Mouse (Mus musculus): ENCODE data around the gene Setd7. TPM values are rescaled to one million over a fixed set of nuclear protein-coding genes. Genes with fewer than 3 reads are reported as not detected.

Gene Setd7
- total RNA-seq, 2 experiments from 2014 or later = 50.8 to 53.3 TPM

DNA sequence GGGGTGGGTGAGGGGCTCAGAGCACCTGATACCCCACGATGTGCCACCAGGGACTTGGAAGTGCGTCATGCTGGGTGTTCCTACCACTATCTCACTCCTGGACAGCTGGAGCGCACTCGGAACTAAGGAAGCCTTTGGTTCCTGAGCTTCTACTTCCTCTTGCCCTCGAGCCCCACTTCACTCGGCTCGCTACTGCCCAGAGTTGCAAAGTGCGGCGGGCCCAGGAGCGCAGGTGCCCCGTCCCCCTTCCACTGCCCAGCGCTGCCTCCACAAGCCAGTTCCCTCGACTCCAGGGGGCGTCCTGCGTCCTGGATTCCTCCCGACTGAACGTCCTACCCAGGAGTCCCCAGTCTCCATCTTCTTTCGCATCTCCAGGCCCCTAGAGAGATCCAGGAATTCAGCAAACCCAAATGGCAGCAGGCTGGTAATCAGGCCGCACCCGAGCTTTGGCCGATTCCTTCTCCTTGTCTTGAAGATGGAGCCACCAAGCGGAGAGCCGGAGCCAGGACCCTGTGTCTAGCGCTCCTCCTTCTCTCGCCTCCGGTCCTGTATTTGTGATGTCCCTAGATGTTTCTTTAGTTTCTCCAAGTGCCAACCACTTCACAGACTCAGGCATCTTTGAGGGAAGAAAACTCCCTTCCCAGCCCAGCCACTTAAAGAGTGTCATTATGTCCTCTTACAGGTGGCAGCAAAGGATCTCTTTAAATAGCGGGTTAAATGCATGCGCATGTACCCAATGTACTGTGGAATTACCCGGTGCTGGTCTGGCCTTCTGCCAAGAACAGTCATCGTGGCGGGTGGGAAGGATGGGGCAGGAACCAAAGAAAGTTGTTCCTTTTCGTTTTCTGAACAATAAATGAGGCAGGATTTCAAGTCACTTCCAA lies 672 bp upstream of the Setd7 start:
- DNase-seq (ENCODE audit: extremely low spot score in 1 of 2, low spot score in 2 of 2) = peak; percentile 42 to 74
- intact Hi-C loops (cut with DNase I) = loop anchor here (5.0 kb wide), 2 partner anchors 49 to 79 kb away; partner anchors contain the start of gene Rab33b

DNA sequence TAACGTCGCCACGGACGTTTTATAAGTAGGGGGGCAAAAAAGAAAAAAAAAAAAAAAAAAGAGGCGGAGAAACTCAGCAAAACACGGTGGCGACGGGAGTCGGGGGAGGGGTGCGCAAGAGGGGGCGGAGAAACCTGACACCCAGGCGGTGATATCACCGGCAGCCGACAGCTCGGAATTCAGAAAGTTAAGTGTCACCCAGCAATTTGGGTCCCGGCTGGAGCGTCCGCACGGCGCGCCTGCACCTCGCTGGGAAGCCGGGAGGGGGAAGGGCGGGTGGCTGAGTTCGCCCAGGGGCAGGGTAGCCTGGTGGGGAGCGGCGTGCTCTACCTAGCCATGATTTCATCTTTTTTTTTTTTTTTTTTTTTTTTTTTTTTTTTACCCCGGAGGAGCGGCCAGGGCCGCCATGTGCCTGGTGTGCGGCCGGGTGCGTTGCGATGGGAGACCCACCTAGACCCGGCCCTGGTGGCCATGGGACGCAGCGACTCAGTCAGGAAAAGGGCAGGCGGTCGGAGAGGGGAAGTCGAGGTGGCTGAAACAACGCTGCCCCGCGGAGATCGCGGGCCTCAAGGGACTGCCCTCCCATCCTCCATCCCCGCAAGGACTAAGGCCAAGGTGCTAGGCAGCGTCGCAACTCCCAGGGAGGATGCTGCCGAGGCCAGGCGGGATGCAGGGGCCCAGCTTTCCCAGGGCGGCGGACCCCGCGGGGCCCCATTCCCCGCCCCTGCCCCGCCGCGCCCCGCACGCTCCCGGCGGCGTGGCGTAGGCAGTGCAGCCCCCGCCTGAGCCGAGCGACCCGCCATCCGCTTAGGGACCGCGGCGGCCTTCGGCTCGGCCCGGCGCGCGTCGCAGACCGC lies 857 bp downstream of the Setd7 start:
- peak; percentile 62 to 91 for DNase-seq (ENCODE audit: extremely low spot score in 1 of 2, low spot score in 2 of 2)
- intact Hi-C loops (cut with DNase I) = loop anchor here (5.0 kb wide), 2 partner anchors 48 to 78 kb away; partner anchors contain the start of gene Rab33b

DNA sequence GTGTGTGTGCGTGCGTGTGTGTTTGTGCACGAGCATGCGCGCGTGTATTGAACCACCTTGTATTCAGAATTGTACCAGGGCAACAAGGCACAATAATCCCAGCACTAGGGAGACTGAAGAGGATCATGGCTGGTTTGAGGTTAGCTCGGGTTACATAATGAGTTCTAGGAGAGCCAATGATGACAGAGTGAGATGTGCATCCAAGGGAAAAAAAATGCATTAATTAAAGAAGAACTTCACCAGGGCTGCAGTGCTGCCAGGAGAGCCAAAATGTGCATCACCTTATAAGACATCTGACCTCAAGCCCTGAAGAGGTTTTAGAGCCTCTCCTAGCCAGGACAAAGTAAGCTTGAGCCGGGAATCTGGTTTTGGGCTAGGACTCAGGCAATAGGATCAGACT lies 5.1 kb downstream of the Setd7 start:
- intact Hi-C loops (cut with DNase I) = no loop called here
- no peak for DNase-seq (ENCODE audit: extremely low spot score in 1 of 2, low spot score in 2 of 2)

DNA sequence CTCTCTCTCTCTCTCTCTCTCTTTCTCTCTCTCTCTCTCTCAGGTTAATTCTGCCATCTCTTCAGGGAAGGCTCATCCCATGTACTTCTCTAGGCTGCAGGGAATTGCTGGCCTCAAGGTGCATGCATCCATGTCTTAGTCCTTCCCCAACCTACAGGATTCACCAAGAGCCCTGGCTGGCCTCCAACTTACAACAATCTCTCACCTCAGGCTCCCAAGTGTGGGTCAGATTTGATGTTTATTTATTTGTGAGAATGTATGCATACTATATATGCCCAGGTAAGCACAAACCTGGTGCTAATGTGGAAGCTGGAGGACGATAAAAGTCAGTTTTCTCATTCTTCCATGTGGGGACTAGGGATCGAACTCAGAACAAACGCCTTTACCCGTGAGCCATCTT lies 5.8 kb downstream of the Setd7 start:
- intact Hi-C loops (cut with DNase I) = no loop called here
- DNase-seq (ENCODE audit: extremely low spot score in 1 of 2, low spot score in 2 of 2) = no peak

DNA sequence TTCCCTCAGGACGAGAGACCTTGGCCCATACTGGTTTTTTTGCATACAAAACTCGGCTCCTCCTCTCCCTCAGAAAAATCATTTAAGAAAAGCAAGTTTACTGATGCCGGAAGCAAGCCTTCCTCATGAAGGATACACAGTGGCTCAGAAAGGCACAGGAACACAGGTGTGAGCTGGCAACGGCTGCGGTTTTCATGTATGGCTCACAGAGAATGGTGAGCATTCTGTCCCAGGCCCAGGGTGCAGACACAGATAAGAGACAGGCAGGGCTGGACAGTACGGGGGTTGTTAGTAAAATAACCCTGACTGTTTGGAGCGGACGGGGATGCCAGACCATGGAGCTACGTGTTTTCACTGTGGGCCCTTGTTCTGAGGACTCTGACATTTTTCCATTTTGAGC lies 6.6 kb downstream of the Setd7 start:
- no peak for DNase-seq (ENCODE audit: extremely low spot score in 1 of 2, low spot score in 2 of 2)
- intact Hi-C loops (cut with DNase I) = no loop called here

DNA sequence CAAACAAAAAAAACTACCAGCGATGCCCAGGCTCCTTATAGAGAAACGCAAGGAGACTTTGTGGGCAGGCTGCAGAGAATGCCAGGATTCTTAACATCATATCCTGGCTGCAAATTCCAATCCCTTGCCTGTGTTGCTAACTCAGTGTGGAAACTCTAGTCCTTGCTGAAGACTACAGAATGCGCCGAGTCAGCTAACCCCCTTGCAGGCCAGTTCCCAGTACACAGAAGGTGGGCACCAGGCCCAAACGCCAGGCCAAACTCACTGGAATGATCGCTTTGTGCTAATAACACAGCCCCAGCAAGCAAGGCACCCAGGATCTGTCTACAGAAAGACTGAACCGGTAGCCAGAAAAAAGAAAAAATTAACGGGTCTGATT lies 7.2 kb downstream of the Setd7 start:
- intact Hi-C loops (cut with DNase I) = no loop called here
- DNase-seq (ENCODE audit: extremely low spot score in 1 of 2, low spot score in 2 of 2) = peak; percentile 38 to 69

DNA sequence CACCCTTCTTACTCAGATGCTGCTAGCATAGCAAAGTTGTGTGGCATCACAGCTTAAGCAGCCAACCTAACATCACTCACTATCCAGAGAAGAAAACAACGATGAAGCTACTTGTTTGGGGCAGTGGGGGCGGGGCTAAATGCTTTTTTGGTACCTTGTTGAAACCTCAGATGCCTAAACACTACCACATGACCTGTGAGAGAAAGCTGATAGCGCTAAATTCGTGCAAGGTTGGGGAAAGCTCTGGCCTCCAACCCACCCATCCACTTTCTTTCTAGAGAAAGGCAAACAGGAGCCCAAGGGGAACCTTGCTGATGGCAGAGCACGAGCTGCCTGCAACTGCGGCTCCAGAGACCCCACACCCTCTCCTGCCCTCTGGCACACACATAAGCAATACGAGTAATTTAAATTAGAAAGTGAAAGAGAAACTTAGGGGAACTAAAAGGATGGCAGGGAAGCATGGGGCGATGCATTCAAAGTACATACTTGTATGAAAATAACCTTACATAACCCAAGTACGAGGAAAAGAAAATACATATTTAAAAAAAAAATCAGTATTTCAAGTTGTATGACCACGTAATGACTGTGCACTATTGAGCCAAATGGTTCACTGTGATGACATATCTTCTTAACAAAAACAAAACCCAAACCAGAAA lies 7.7 kb downstream of the Setd7 start:
- DNase-seq (ENCODE audit: extremely low spot score in 1 of 2, low spot score in 2 of 2) = no peak
- intact Hi-C loops (cut with DNase I) = no loop called here

DNA sequence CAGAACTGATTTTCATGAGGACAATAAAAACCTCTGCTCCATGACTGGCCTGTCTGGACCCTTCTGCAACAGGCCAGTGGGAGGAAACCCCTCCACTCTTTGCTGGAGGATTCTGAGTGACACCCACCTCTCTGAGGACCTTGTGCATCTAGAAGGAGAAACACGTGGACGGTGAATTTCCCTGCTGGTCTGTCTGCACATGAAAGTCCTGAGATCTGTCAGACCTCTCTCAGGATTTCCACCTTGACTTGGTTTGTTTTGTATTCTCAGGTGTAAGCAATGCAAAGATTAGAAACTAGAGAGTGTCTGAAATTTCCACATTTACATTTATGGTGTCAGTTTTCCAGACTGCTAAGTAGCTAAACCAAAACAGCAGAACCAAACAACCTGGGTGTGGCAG lies 8.5 kb downstream of the Setd7 start:
- intact Hi-C loops (cut with DNase I) = no loop called here
- no peak for DNase-seq (ENCODE audit: extremely low spot score in 1 of 2, low spot score in 2 of 2)

DNA sequence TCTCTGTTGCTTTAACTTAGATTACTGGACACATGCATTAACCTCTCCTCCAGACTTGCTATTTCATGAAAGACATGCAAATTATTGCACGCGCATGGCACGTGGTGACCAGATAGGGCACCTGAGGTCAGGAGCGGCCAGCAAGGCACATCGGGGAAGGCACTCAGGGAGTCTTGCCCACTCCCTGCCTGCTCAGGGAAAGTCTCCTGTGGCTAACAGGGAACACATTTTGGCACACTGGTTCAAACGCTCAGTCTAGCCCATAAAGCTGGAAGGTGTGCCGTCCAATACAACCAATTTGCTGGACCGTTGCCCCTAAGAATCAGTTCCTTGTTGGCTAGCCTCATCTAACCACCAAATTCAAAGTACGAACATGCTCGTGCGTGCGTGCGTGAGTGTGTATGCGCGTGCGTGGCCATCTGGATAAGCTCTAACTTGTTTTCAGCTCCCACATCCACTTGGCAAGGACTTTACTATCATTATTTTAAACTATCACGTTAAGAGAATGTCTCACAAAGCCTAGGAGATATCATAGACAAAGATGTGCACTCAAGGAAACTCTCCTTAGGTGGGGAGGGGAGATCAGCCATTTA lies 11.6 kb downstream of the Setd7 start:
- DNase-seq (ENCODE audit: extremely low spot score in 1 of 2, low spot score in 2 of 2) = no peak
- intact Hi-C loops (cut with DNase I) = no loop called here

DNA sequence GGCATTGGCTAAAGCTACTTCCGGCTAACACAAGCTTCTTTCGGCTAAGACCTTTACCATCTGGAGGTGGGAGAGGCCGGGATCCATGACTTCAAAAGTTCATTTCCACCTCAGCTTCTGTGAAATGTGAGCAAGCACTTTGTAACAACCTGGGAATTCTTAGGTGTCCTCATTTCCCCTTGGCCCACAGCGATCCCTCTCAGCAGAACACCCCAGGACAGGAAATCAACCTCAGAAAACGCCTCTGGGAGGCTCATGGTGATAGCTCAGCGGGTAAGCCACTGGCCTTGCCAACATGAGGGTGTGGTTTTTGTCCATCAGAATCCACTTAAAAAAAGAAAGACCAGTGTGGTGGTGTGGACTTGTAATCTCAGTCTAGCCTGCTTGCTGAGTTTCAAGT lies 13.1 kb downstream of the Setd7 start:
- no peak for DNase-seq (ENCODE audit: extremely low spot score in 1 of 2, low spot score in 2 of 2)
- intact Hi-C loops (cut with DNase I) = no loop called here

DNA sequence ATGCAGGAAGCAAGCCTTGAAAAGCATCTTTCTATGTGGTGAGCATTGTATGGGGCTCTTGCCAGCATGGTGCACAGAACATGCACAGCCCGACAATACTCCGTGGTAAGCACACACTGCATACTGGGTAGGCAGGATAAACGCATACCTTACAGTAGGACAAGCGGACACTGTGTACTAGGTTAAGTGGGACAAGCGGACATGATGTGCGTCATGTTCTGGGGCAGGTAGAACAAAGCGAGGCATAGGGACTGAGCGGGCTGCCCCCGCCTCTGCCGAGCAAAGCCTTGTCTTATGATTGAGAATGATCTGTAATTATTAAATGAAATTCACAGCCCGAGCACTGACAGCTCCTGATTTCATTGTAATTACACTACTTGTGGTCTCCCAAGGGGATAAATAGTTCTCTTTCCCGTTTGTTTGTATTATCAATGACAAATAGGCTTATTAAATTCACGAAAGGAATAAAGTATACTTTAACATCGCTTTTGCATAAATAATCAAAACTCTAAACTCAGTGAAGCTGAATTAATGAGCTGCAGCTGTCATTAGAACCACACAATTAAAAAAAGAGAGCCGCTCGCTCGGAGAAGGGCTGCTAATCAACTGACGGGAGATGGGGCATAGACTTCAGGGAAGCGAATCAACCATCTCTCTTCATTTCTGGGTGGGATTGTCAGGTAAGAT lies 16.1 kb downstream of the Setd7 start:
- intact Hi-C loops (cut with DNase I) = no loop called here
- DNase-seq (ENCODE audit: extremely low spot score in 1 of 2, low spot score in 2 of 2) = no peak

DNA sequence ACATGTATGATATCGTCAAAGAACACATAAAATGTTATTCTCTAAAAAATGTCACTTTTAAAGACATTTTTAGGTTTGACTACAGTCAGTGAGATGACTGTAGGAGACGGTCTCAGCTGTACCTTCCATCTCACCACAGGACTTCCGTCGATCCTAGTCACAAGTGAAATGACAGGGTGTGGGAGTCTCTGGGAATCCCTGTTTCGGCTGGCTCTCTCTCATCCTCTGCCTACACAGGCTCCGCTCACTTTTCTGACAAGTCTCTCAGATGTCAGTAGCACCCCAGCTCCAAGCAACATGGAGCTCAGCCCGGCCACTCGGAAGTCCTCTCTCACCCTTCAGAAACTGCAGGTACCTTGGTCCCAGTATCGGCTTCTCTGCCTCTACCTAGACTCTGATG lies 20.0 kb downstream of the Setd7 start:
- no peak for DNase-seq (ENCODE audit: extremely low spot score in 1 of 2, low spot score in 2 of 2)
- intact Hi-C loops (cut with DNase I) = no loop called here

DNA sequence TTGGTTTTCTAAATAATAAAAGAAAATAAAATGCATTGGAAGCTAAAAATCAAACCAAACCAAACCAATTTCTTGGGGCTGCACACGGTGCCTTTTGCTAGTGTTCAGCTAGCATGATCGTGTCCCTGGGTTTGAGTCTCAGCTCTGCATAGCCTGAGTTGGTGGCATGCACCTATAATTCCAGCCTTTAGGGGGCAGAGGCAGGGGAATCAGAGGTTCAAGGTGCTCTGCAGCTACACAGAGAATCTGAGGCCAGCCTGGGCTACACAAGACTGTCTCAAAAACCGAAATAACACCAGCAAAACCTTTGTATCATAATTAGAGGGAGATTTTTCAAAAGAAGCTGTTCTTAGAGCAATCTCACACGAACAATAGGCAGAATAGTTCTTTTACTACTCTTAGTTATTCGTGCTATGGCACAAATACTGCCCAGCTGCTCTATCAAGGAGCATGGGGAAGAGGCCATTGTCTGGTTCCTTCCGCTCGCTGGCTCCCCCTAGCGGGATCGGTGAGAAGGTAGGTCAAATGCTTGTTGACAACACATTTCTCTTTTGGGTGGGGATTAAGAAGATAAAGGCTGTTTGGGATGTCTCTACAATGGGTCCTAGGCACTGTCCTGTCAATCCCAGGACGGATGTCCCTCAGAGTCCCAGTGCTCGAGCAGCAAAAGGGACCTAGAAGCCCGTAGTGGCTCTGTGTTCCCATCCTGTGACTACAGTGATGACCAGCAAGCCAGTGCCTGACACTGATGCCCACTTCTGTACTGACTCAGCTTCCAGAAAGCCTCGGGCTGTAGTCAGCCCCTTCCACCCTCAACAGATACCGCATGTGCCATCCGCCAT lies 20.9 kb downstream of the Setd7 start:
- intact Hi-C loops (cut with DNase I) = no loop called here
- peak in 1 of 2 experiments; percentile 82 for DNase-seq (ENCODE audit: extremely low spot score in 1 of 2, low spot score in 2 of 2)

DNA sequence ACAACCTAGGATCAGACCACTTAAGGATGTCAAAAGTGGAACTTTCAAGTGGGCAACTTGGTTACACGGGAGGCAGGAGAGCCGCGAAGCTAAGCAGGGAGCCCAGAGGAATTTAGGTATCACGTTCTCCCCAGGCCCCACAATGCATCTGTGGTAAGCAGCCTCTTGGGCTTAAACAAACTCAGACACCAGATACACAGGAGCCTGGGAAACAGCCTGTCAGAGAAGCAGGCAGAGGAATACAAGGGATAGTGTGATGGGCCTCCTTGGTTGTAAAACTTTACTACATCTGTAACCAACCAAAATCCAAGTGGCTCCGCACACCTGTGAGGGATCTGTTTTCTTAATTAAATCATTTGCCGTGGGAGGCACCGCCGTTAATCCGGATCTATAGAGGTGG lies 26.7 kb downstream of the Setd7 start:
- DNase-seq (ENCODE audit: extremely low spot score in 1 of 2, low spot score in 2 of 2) = no peak
- intact Hi-C loops (cut with DNase I) = no loop called here

DNA sequence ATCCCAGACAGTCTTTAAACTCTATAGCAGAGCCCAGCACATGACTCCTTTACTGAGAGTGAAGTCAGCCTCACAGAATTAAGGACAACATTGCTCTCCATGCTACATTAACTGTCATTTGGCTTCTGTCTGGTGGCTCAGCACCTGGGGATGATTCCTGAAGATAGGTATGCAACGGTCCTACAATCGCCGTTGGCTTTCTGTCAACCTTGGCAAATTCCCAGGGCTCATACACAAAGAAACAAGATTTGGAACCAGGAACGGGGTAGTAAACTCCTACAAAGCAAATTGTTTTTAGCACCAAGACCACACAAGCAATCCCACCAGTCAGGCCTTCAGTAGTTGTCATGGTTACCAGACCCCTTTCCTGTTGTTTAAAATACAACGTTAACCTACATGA lies 27.1 kb downstream of the Setd7 start:
- intact Hi-C loops (cut with DNase I) = no loop called here
- no peak for DNase-seq (ENCODE audit: extremely low spot score in 1 of 2, low spot score in 2 of 2)

DNA sequence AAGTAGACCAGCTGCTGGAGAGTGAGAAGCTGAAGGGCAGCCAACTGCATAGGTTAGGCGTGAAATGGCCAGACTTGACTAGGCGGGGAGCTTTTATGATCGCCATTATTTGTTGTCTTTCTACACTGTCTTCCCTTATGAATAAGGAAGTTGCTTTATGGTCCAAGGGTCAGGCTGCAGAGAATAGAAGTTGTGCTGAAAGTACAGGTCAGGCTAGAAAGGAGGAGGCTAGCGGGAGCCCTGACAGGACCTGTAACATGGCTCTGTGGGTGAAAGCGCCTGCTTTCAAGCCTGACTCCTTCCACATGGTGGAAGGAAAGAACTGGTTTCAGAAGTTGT lies 28.4 kb downstream of the Setd7 start:
- intact Hi-C loops (cut with DNase I) = no loop called here
- DNase-seq (ENCODE audit: extremely low spot score in 1 of 2, low spot score in 2 of 2) = no peak

DNA sequence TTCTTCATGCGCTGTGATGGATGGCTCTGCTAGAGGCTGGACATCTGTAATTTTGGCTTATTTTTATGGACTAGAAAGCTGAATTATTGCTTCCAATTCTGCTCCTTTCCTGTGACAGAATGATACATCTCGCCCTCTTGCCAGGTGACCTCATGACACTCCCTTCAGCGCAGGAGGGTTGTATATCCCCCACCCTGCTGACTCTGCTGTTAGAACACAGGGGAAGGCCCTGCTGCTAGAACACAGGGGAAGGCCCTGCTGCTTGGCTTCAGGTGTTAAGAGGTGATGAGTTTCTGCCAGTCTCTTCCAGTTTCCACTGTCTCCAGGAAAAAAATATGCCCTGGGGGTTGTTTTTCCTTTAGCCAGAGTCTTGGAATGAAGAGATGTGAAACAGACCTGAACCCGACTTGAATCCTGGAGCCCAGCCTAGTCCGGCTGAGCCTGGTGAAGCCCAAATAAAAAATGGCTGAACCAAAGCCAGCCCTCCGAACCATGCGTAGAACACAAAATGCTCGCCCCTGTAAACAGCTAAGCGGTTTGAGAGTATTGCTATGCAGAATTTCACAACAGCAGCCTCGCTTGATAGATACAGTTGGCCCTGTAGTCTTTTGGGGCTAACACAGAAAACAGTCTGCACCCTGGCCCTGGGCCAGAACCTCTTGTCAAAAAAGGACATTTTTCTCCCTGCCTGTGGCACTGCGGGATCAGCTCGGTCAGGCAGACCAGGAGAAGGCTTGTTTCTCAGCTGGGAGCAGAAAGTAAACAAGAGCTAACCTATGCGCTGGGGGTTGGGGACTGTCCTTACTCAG lies 29.0 kb downstream of the Setd7 start:
- intact Hi-C loops (cut with DNase I) = no loop called here
- peak; percentile 20 to 64 for DNase-seq (ENCODE audit: extremely low spot score in 1 of 2, low spot score in 2 of 2)
